Mouse (Mus musculus): ENCODE measurements around the gene Ptpro.

DNA sequence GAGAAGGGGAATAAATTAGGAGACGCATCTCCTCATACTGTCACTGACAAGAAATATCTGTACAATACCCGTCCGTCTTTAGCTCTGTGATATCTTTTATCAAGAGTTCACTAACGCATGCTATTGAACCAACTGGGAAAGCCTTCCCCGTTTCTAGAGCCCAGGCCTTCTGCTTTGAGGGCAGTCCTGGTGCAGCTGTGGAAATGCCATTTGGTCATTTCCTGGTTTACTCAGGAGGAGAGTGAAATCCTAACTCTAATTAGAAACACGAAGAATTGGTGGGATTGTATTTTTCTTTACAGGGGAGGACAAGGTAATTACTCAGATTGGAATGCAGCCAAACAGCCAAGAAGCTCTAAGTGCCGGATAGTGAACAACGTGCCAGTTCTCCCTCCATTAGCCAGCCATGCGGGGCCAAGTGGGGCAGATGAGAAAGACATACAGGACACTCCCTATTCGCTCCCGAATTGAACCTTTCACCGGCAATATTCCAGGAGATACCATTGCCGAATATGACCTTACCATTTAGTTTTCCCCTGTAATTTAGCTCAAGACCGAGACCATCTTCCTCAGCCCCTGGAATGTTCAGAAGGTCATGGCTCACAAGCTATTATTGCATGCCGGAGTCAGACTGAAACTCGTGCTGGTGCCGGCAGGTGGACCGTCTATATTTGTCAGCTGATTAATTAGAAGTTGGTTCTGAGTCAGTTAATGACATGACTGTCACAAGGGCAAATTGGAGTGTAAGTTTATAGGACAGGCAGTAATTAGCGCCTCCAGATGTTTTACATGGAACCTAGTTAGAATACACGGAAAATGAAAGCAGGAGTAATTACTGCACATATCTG, 43.1 kb downstream of the Ptpro start:
- TF ChIP-seq POLR2A (IDR thresholded peaks at IDR 0.05; ENCODE audit: control insufficient read depth, extremely low read depth, insufficient read depth, low read length, poor library complexity) (no peak), CTCF (IDR thresholded peaks at IDR 0.05; ENCODE audit: borderline replicate concordance, control insufficient read depth, extremely low read depth, insufficient read depth, low read length, poor library complexity) (no peak)
